Mouse (Mus musculus) induced T-regulatory cell, adult 2 months (primary cell): ENCODE measurements around the gene Cdk11b.

Source experiments
- DNase-seq: peaks from one replicate; pipeline ENCODE4 v3.0.0-alpha.2; 2012; ENCODE audit warnings: low read depth

Gene Cdk11b

GRCm38 (mm10) chr4:155624338-155625291, at the start of gene Cdk11b:
Gene Cdk11b, plus strand, starts transcription at chr4:155624854.
- peak; percentile 99 for DNase-seq

DNA sequence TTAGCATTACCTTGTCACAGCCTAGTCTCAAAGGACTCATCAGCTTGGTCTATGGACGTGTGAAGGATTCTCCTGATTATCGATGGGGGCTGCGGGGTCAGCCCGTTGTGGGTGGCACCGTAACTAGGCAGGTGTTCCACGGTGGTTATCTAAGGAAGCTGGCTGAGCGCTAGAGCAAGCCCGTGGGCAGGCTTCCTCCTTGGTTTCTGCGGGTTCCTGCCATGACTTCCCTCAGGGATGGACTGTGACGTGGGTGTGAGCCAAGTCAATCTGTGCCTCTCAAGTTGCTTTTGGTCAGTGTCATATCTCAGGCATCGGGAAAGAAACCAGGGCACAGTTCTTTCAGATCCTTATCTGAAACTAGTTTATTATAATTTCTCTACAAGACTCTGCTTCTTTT, 49.7 kb upstream of the Cdk11b start:
- DNase-seq = no peak

DNA sequence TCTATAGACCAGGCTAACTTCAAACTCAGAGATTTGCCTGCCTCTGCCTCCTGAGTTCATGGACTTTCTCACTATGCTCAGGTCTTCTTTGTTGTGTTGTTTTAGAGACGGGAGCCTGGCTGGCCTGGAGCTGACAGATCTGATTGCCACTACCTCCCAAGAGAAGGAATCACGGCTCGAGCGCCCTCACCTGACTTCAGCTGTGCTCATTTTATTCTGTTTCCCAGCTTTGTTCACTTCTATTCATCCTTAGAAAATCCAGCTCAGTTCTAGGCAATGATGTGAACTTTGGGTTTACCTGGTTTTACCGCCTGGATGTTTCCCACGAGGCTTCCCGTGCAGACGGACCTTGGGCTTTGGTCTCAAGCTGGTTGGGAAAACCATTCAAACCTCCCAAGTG, 49.1 kb upstream of the Cdk11b start:
- DNase-seq = no peak

GRCm38 (mm10) chr4:155577132-155577531, 47.5 kb upstream of the Cdk11b start:
- DNase-seq = no peak

DNA sequence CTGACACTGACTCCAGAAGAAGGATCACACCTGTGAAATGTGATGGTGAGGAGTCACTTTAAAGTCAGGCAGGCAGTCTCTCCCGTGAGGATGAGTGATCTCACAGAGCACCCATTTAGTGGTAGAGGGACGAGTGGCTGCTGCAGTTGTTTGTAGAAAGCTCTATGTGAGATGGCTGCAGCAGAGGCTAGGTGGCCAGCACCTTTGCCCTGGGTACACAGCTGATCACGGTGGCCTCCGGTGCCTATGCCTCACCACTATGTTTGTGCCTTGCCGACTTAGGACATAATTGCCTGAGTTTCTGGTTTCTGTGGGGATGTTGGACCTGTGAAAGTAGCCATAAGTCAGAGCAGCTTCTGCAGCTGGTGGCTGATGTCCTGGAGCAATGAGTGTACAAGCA, 46.9 kb upstream of the Cdk11b start:
- no peak for DNase-seq

- DNase-seq = no peak
Measured at GRCm38 (mm10) chr4:155578336-155579125, 46.1 kb upstream of the Cdk11b start.

- peak; percentile 71 for DNase-seq
Measured at GRCm38 (mm10) chr4:155580420-155580819, 44.2 kb upstream of the Cdk11b start.

DNA sequence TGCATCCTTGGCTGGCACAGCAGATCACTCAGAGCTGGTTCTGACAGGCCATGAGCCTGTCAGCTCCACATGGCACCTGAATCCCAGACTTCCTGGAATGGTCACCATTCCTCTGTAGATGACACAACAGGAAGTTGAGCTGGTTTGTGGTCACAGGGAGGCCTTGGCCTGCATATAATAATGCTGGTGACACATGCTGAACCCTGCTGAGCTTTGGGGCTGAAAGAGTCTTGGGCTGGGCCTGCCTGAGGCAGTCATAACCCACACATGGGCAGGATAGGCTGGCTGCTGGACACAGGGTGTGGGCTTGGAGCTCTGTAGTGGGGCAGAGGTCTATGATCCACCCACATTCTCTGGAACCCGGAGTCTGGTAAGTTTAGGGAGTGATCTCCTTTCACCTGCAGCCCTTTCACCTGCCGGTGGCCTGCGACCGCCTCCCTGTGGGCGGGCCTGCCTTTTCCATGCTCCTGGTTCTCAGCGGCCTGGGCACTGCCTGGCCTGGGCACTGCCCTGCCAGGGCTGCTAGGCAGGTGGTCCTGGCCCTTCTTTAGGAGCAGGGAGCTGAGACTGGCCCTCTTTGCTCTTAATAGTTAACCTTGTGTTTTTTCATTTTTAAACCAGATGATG, 42.3 kb upstream of the Cdk11b start:
- no peak for DNase-seq

DNA sequence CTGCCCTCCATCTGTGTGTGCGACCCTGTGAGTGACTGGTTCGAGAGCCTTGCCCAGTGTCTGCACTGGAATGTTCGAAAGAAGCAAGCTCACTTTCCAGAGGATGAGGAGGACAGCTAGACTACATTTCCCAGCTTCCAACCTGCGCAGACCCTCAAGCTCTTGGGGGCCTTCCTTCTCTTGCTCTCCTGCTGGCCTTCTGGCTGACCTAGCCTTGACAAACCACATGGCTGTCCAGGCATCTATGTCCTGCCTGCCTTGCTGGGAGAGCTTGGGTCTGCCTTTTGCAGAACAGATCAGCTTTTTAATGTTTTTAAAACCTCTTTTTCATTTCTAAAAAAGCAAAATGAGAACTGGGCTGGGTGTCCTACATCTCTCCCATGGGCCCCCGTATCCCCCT, 35.3 kb upstream of the Cdk11b start:
- DNase-seq = no peak

GRCm38 (mm10) chr4:155591012-155591719, 33.5 kb upstream of the Cdk11b start:
- no peak for DNase-seq

DNA sequence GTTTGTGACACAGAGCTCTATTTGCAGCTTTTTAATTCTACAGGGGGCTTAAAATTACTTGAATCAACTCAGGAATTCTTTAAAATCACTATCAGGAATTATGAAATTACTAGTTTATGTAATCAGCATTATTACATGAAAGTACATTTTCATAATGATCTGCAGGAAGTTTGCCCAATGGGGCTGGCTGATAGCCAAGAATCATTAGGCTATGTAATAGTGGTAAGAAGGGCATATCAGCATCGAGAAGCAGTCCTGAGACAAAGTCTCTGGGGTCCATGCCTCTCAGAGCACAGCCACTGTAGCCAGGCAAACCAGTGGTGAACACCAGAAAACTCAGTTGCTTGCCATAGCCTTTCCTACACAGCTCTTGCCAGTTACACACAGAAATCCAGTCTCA, 30.9 kb upstream of the Cdk11b start:
- no peak for DNase-seq

DNA sequence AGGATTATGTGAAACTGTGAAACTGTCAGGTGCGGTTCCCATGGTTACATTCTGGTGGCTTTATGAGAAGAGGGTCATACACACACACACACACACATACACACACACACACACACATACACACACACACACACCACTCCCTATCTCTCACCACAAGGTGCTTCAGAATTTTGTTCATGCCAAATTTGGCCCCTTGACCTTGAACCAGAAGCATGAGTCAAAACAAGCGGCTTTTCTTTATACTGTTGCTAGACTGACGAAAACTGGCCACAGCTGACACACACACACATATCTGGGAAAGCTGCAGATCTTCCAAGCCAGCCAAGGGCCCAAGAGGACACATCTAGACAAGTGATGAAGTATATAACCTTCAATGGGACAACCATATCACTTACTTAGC, 28.9 kb upstream of the Cdk11b start:
- no peak for DNase-seq

- DNase-seq = no peak
Measured at GRCm38 (mm10) chr4:155596606-155597005, 28.0 kb upstream of the Cdk11b start.

DNA sequence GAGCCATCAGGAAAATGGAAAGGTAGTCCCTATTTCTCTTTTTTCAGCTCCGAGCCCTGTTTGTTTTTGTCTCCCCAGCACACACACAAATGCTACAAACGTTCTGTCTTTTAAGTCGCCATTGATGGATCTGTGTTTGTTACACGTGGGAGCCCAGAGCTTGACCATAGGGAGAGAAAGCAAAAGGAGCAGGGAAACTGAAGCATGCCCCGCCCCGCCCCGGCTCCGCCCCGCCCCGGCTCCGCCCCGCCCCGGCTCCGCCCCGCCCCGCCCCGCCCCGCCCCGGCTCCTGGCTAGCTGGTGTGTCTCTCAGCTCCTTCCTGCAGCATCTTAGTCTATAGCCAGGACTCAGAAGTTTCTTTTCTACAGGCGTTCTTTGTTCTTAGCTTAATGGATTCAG, 26.1 kb upstream of the Cdk11b start:
- no peak for DNase-seq

DNA sequence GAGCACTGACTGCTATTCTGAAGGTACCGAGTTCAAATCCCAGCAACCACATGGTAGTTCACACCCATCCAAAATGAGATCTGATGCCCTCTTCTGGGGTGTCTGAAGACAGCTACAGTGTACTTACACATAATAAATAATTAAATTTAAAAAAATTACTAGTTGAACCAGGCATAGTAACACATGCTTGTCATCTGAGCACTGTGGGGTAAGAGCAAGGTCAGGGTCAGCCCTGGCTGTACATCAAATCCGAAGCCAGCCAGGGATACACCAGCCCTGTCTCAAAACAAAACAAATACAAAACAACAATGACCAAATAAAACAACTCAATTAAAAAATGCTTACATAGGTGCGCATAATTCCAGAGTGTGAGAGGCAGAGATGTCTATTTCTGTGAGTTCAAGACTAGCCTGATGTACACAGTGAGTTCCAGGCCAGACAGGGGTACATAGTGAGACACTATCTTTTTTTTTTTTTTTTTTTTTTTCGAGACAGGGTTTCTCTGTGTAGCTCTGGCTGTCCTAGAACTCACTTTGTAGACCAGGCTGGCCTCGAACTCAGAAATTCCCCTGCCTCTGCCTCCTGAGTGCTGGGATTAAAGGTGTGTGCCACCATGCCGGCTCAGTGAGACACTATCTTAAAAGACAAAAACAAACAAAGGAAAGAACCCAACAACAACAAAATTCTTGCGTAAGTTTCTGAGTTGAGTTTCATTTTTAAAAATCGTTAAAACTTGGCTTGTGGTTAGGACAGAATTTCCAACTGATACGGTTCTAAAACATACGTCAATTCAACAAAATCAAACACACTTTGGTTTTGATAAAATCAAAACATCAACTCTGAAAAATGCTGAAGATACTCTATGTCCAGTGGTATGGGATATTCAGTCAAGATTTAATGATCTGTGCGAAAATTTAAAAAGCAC, 24.5 kb upstream of the Cdk11b start:
- DNase-seq = peak; percentile 89

GRCm38 (mm10) chr4:155601091-155601996, 23.3 kb upstream of the Cdk11b start, which contains the start of gene Slc35e2:
Gene Slc35e2, plus strand, starts transcription at chr4:155601416.
- peak; percentile 97 for DNase-seq

GRCm38 (mm10) chr4:155601997-155602456, 22.6 kb upstream of the Cdk11b start:
- no peak for DNase-seq

DNA sequence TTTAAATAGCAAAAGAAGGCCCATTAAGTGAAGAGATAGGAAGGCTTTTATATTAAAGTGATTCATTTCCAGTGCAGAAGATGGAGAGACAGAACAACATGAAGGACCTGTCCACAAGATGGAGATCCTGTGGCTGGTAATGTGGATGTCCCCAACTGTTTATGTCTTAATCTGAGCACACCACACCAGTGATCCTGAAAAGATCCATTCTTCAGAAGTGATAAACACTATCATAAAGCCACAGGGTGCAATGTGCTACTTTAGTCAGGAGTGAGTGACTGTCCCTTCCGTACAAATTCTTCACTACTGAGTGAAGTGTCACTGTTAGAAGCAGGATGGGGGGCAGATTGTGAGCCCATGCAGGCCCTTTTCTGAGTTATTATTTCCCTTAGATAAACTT, 21.9 kb upstream of the Cdk11b start:
- DNase-seq = no peak

- DNase-seq = no peak
Measured at GRCm38 (mm10) chr4:155603801-155604200, 20.9 kb upstream of the Cdk11b start.

DNA sequence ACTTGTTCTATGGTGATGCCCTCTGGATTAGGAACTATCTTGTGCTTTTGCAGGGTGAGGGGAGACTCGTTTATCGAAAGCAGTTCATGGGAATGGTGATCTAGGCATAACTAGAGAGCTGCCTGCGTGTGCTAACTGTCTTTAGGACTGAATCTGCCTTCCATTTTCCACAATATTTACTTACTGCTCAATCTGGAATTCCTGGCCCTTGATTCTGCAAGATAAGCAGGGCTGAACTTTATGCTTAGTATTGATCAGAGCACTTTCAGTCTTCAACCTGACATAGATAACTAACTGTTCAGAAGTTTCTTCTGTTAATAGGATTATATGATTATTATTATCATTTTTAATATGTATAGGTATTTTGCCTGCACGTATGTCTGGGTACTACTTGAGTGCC, 19.5 kb upstream of the Cdk11b start:
- DNase-seq = no peak
